Mouse (Mus musculus) bone marrow, adult 2 months (tissue): ENCODE results near the gene Maml2.

Source experiments
- CTCF ChIP-seq: fragments of 200-500 bp; IDR thresholded peaks from 2 replicates; pipeline ENCODE4 v1.5.1; 2011; ENCODE audit warnings: low read length, control low read depth; ENCODE audit not compliant: control insufficient read depth, insufficient read depth
- POLR2A ChIP-seq: fragments of 200-500 bp; IDR thresholded peaks from 2 replicates; pipeline ENCODE4 v1.6.1; 2011; ENCODE audit warnings: low read depth, mild to moderate bottlenecking, control low read depth, low read length, borderline replicate concordance; ENCODE audit not compliant: control insufficient read depth

DNA sequence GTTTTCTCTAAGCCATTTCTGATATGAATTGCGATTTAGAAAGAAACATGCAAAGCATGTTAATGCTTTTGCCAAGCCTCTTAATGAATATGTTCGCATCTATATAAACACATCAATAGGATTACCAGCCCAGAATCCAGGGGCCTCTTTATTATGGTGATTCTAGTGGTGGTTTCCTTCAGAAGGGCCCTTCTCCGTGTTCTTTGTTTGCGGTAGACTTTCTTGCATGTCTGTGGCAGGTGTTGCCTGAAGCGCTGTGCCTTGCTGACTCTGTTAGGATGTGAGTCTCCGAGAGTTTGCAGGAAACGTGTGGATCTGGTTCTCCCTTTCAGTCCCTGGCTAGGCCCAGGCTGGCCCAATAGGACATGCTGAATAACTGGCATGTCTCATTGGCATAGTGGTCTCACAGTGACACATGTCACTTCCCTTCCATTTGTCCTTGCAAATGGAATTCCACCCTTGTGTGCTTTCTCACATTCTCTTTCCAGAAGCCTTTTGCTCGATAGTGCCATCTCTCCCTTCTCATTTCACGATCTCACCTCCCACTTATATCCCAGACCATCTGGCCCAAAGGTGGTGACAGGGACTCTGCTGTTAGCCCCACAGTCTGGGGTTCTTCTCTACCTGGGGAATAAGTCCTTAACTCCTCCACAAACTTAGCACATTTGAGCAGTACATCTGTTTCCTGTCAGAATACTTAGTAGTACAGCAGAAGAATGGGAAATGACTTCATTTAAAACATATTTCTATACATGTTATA is 224.5 kb downstream of the Maml2 start:
- TF ChIP-seq POLR2A (no peak), CTCF (no peak)
